Mouse (Mus musculus): Measurements from ENCODE around the gene Tnfaip8l1. TPM values are rescaled to one million over a fixed set of nuclear protein-coding genes. Genes with fewer than 3 reads are reported as not detected.

Tnfaip8l1 gene
- 7.5 TPM in 2 replicates for polyA plus RNA-seq (2016; fragmentation: Nextera tagmentation; extraction: Ambion mirVana)

- WGBS: under 1% methylated on average over 30 of the region's 30 CpGs
These were observed at the start of gene Tnfaip8l1 for GRCm38 (mm10) chr17:56162231-56162774. Tnfaip8l1 (plus strand) TSS chr17:56162477.

GRCm38 (mm10) chr17:56112743-56113142, 49.5 kb upstream of the Tnfaip8l1 start:
- H3K4me3 ChIP-seq (replicated peaks): no peak overlapping the region
- peaks cover 8% of the 10 kb centered on the region for H3K4me1 ChIP-seq
- H3K9ac ChIP-seq: no peak overlapping the region
- no peaks in the 10 kb centered on the region for H3K9me3 ChIP-seq
- no peak overlapping the region for H3K4me2 ChIP-seq
- H3K27ac ChIP-seq: no peak overlapping the region
- 0 out of 2 replicates have a peak, but pooled peaks cover 5% of the 10 kb centered on the region for H3K36me3 ChIP-seq (replicated peaks)
- 65% methylated on average over 3 of the region's 3 CpGs for WGBS
- H3K27me3 ChIP-seq: peaks cover 26% of the 10 kb centered on the region
- ATAC-seq (ENCODE audit: low FRiP score): no peak

More at GRCm38 (mm10) chr17:56162231-56162774, at the start of gene Tnfaip8l1:
- H3K9ac ChIP-seq: peak within 1 kb of the TSS; percentile 55
- H3K9me3 ChIP-seq: no peaks in the 10 kb centered on the region
- H3K27me3 ChIP-seq: peaks cover 37% of the 10 kb centered on the region
- peak within 1 kb of the TSS; percentile 68 for H3K4me2 ChIP-seq
- H3K4me1 ChIP-seq: peaks cover 24% of the 10 kb centered on the region
- no peaks in the 10 kb centered on the region for H3K36me3 ChIP-seq (replicated peaks)
- ATAC-seq (ENCODE audit: low FRiP score): peak; percentile 98
- peak within 1 kb of the TSS; percentile 44 for H3K4me3 ChIP-seq (replicated peaks)
- H3K27ac ChIP-seq: no peak within 1 kb of the TSS

- 82% methylated on average over 10 of the region's 10 CpGs for WGBS
- H3K4me1 ChIP-seq: peaks cover 15% of the 10 kb centered on the region
- no peak overlapping the region for H3K4me3 ChIP-seq (replicated peaks)
- no peak overlapping the region for H3K4me2 ChIP-seq
- no peaks in the 10 kb centered on the region for H3K9me3 ChIP-seq
- H3K36me3 ChIP-seq (replicated peaks): no peaks in the 10 kb centered on the region
- no peak overlapping the region for H3K27ac ChIP-seq
- peaks cover 58% of the 10 kb centered on the region for H3K27me3 ChIP-seq
- no peak overlapping the region for H3K9ac ChIP-seq
- no peak for ATAC-seq (ENCODE audit: low FRiP score)
These were observed 46.1 kb upstream of the Tnfaip8l1 start for GRCm38 (mm10) chr17:56116193-56116592.

GRCm38 (mm10) chr17:56117251-56117710, 45.0 kb upstream of the Tnfaip8l1 start, which contains the start of gene Plin5:
Plin5 (minus strand) TSS chr17:56117596.
- peaks cover 69% of the 10 kb centered on the region for H3K27me3 ChIP-seq
- peaks cover 2% of the 10 kb centered on the region; the same call in 1 of the 2 replicates for H3K9me3 ChIP-seq
- H3K4me1 ChIP-seq: peaks cover 15% of the 10 kb centered on the region
- H3K27ac ChIP-seq: no peak within 1 kb of the TSS
- ATAC-seq (ENCODE audit: low FRiP score): peak; percentile 42; the same call in 1 of the 2 replicates
- peak within 1 kb of the TSS; percentile 27 for H3K4me3 ChIP-seq (replicated peaks)
- peak within 1 kb of the TSS; percentile 52 for H3K4me2 ChIP-seq
- no peak within 1 kb of the TSS for H3K9ac ChIP-seq
- WGBS: 2% methylated on average over 27 of the region's 27 CpGs
- no peaks in the 10 kb centered on the region for H3K36me3 ChIP-seq (replicated peaks)

GRCm38 (mm10) chr17:56119431-56119830, 42.8 kb upstream of the Tnfaip8l1 start:
- Histone ChIP-seq H3K4me2 (no peak overlapping the region), H3K36me3 (replicated peaks) (no peaks in the 10 kb centered on the region), H3K9ac (no peak overlapping the region), H3K4me3 (replicated peaks) (no peak overlapping the region), H3K9me3 (peaks cover 9% of the 10 kb centered on the region), H3K27me3 (peaks cover 90% of the 10 kb centered on the region), H3K4me1 (peaks cover 17% of the 10 kb centered on the region), H3K27ac (no peak overlapping the region)
- 53% methylated on average over 12 of the region's 12 CpGs for WGBS
- ATAC-seq (ENCODE audit: low FRiP score): no peak

GRCm38 (mm10) chr17:56119981-56120880, 42.0 kb upstream of the Tnfaip8l1 start:
- H3K4me3 ChIP-seq (replicated peaks): no peak overlapping the region; the same call in 1 of the 2 replicates
- WGBS: 9% methylated on average over 66 of the region's 66 CpGs
- no peaks in the 10 kb centered on the region for H3K36me3 ChIP-seq (replicated peaks)
- 0 out of 2 replicates have a peak overlapping the region, but pooled peaks have one; percentile 13 for H3K4me2 ChIP-seq
- no peak overlapping the region for H3K27ac ChIP-seq
- no peak for ATAC-seq (ENCODE audit: low FRiP score)
- peaks cover 9% of the 10 kb centered on the region for H3K9me3 ChIP-seq
- H3K4me1 ChIP-seq: peaks cover 21% of the 10 kb centered on the region
- peaks cover 95% of the 10 kb centered on the region for H3K27me3 ChIP-seq
- no peak overlapping the region for H3K9ac ChIP-seq

- Histone ChIP-seq H3K9ac (no peak within 1 kb of the TSS), H3K27ac (no peak within 1 kb of the TSS), H3K36me3 (replicated peaks) (0 out of 2 replicates have a peak, but pooled peaks cover 4% of the 10 kb centered on the region), H3K27me3 (peaks cover 90% of the 10 kb centered on the region), H3K4me3 (replicated peaks) (no peak within 1 kb of the TSS), H3K4me2 (no peak within 1 kb of the TSS), H3K9me3 (peaks cover 9% of the 10 kb centered on the region), H3K4me1 (peaks cover 21% of the 10 kb centered on the region)
- WGBS: 46% methylated on average over 2 of the region's 2 CpGs
- ATAC-seq (ENCODE audit: low FRiP score): no peak
These were observed 40.5 kb upstream of the Tnfaip8l1 start, which contains the start of gene Lrg1 for GRCm38 (mm10) chr17:56121826-56122225. Lrg1 (minus strand) TSS chr17:56122001.

- H3K27ac ChIP-seq: no peak overlapping the region
- 94% methylated on average over 12 of the region's 12 CpGs for WGBS
These were observed 39.1 kb upstream of the Tnfaip8l1 start for GRCm38 (mm10) chr17:56123161-56123560.

GRCm38 (mm10) chr17:56123681-56124340, 38.5 kb upstream of the Tnfaip8l1 start:
- Histone ChIP-seq H3K4me2 (peak overlapping the region; percentile 57), H3K9ac (peak overlapping the region; percentile 22), H3K4me3 (replicated peaks) (peak overlapping the region; percentile 36), H3K27ac (no peak overlapping the region), H3K36me3 (replicated peaks) (peaks cover 4% of the 10 kb centered on the region; the same call in 1 of the 2 replicates), H3K9me3 (peaks cover 9% of the 10 kb centered on the region), H3K4me1 (peaks cover 16% of the 10 kb centered on the region), H3K27me3 (peaks cover 80% of the 10 kb centered on the region)
- WGBS: 53% methylated on average over 59 of the region's 59 CpGs
- 0 out of 2 replicates have a peak, but pooled peaks have one; percentile 9 for ATAC-seq (ENCODE audit: low FRiP score)

More at GRCm38 (mm10) chr17:56123161-56123560, 39.1 kb upstream of the Tnfaip8l1 start:
- Histone ChIP-seq H3K4me3 (replicated peaks) (no peak overlapping the region), H3K9me3 (peaks cover 9% of the 10 kb centered on the region), H3K4me2 (no peak overlapping the region), H3K9ac (no peak overlapping the region), H3K27me3 (peaks cover 86% of the 10 kb centered on the region), H3K4me1 (peaks cover 16% of the 10 kb centered on the region), H3K36me3 (replicated peaks) (peaks cover 4% of the 10 kb centered on the region; the same call in 1 of the 2 replicates)
- ATAC-seq (ENCODE audit: low FRiP score): no peak

GRCm38 (mm10) chr17:56124377-56125275, 37.7 kb upstream of the Tnfaip8l1 start:
- H3K4me2 ChIP-seq: peak overlapping the region; percentile 57
- H3K4me1 ChIP-seq: peaks cover 16% of the 10 kb centered on the region
- H3K27ac ChIP-seq: no peak overlapping the region
- H3K9me3 ChIP-seq: peaks cover 9% of the 10 kb centered on the region
- H3K36me3 ChIP-seq (replicated peaks): peaks cover 4% of the 10 kb centered on the region; the same call in 1 of the 2 replicates
- 0 out of 2 replicates have a peak, but pooled peaks have one; percentile 15 for ATAC-seq (ENCODE audit: low FRiP score)
- peaks cover 72% of the 10 kb centered on the region for H3K27me3 ChIP-seq
- H3K9ac ChIP-seq: peak overlapping the region; percentile 22
- 10% methylated on average over 59 of the region's 59 CpGs for WGBS
- H3K4me3 ChIP-seq (replicated peaks): peak overlapping the region; percentile 36

- Histone ChIP-seq H3K4me3 (replicated peaks) (no peak overlapping the region), H3K36me3 (replicated peaks) (peaks cover 4% of the 10 kb centered on the region; the same call in 1 of the 2 replicates), H3K4me2 (no peak overlapping the region), H3K9ac (no peak overlapping the region), H3K27me3 (peaks cover 66% of the 10 kb centered on the region), H3K27ac (no peak overlapping the region), H3K9me3 (peaks cover 9% of the 10 kb centered on the region), H3K4me1 (peaks cover 13% of the 10 kb centered on the region)
- 85% methylated on average over 4 of the region's 4 CpGs for WGBS
- no peak for ATAC-seq (ENCODE audit: low FRiP score)
These were observed 37.0 kb upstream of the Tnfaip8l1 start for GRCm38 (mm10) chr17:56125276-56125630.

All from forebrain, embryonic 12.5 days (tissue).